Mouse (Mus musculus): ENCODE results near the gene Carmil3.

Carmil3 gene

GRCm38 (mm10) chr14:55490361-55491201 lies at the start of gene Carmil3:
Gene Carmil3, plus strand, starts transcription at chr14:55490651.
- peak in 1 of 2 experiments; percentile 45 for DNase-seq (ENCODE audit: low spot score in 2 of 2)

GRCm38 (mm10) chr14:55457693-55458092 lies 32.8 kb upstream of the Carmil3 start:
- no peak for DNase-seq (ENCODE audit: low spot score in 2 of 2)

- peak in 1 of 2 experiments; percentile 45 for DNase-seq (ENCODE audit: low spot score in 2 of 2)
These were observed 32.2 kb upstream of the Carmil3 start for GRCm38 (mm10) chr14:55458273-55458672.

- no peak for DNase-seq (ENCODE audit: low spot score in 2 of 2)
These were observed 31.7 kb upstream of the Carmil3 start for GRCm38 (mm10) chr14:55458761-55459160.

- DNase-seq (ENCODE audit: low spot score in 2 of 2): peak in 1 of 2 experiments; percentile 36
These were observed 30.7 kb upstream of the Carmil3 start for GRCm38 (mm10) chr14:55459796-55460195.

GRCm38 (mm10) chr14:55460297-55460696 lies 30.2 kb upstream of the Carmil3 start:
- no peak for DNase-seq (ENCODE audit: low spot score in 2 of 2)

- DNase-seq (ENCODE audit: low spot score in 2 of 2): no peak
These were observed 28.7 kb upstream of the Carmil3 start for GRCm38 (mm10) chr14:55461757-55462156.

- no peak for DNase-seq (ENCODE audit: low spot score in 2 of 2)
These were observed 24.0 kb upstream of the Carmil3 start for GRCm38 (mm10) chr14:55466481-55466880.

- DNase-seq (ENCODE audit: low spot score in 2 of 2): no peak
These were observed 23.3 kb upstream of the Carmil3 start for GRCm38 (mm10) chr14:55467108-55467507.

GRCm38 (mm10) chr14:55468301-55468741 lies 22.1 kb upstream of the Carmil3 start:
- no peak for DNase-seq (ENCODE audit: low spot score in 2 of 2)

GRCm38 (mm10) chr14:55469041-55469440 lies 21.4 kb upstream of the Carmil3 start:
- DNase-seq (ENCODE audit: low spot score in 2 of 2): no peak

GRCm38 (mm10) chr14:55469821-55470220 lies 20.6 kb upstream of the Carmil3 start:
- DNase-seq (ENCODE audit: low spot score in 2 of 2): no peak

- DNase-seq (ENCODE audit: low spot score in 2 of 2): no peak
These were observed 19.6 kb upstream of the Carmil3 start for GRCm38 (mm10) chr14:55470806-55471205.

GRCm38 (mm10) chr14:55475654-55476053 lies 14.8 kb upstream of the Carmil3 start:
- DNase-seq (ENCODE audit: low spot score in 2 of 2): no peak

GRCm38 (mm10) chr14:55477421-55477820 lies 13.0 kb upstream of the Carmil3 start:
- DNase-seq (ENCODE audit: low spot score in 2 of 2): no peak

- DNase-seq (ENCODE audit: low spot score in 2 of 2): no peak
These were observed 12.6 kb upstream of the Carmil3 start for GRCm38 (mm10) chr14:55477829-55478228.

- peak; percentile 67 to 81 for DNase-seq (ENCODE audit: low spot score in 2 of 2)
These were observed 11.5 kb upstream of the Carmil3 start, which contains the start of gene Dhrs4 for GRCm38 (mm10) chr14:55478651-55479599. Gene Dhrs4, plus strand, starts transcription at chr14:55478758.

GRCm38 (mm10) chr14:55479629-55480028 lies 10.8 kb upstream of the Carmil3 start:
- no peak for DNase-seq (ENCODE audit: low spot score in 2 of 2)

- DNase-seq (ENCODE audit: low spot score in 2 of 2): no peak
These were observed 5.9 kb upstream of the Carmil3 start for GRCm38 (mm10) chr14:55484430-55485085.

GRCm38 (mm10) chr14:55486836-55487235 lies 3.6 kb upstream of the Carmil3 start:
- DNase-seq (ENCODE audit: low spot score in 2 of 2): no peak

- peak in 1 of 2 experiments; percentile 56 for DNase-seq (ENCODE audit: low spot score in 2 of 2)
These were observed 911 bp downstream of the Carmil3 start for GRCm38 (mm10) chr14:55491291-55491833.
